Mouse (Mus musculus) midbrain, embryonic 13.5 days (tissue): ENCODE measurements around the gene Fam234b. TPM values are rescaled to one million over a fixed set of nuclear protein-coding genes. Genes with fewer than 3 reads are reported as not detected.
A peak's percentile ranks its signal among the peaks of the same experiment; 100 is the strongest.

Source experiments
- ATAC-seq: fragments of 200-750 bp; cut with Nextera tagmentation; 2 replicates; pipeline ENCODE4 v1.8.0; 2017; ENCODE audit warnings: mild to moderate bottlenecking, moderate TSS enrichment, moderate library complexity
- H3K27ac ChIP-seq: fragments of 300-500 bp; sonication (generic); 2 replicates; pipeline ENCODE4 v1.5.1; 2015; ENCODE audit warnings: inconsistent platforms, mild to moderate bottlenecking, moderate library complexity
- H3K27me3 ChIP-seq: fragments of 300-500 bp; sonication (generic); 2 replicates; pipeline ENCODE4 v1.6.1; 2015; ENCODE audit warnings: mild to moderate bottlenecking, inconsistent platforms
- H3K36me3 ChIP-seq: fragments of 300-500 bp; sonication (generic); 2 replicates; pipeline ENCODE4 v1.6.1; 2015; ENCODE audit warnings: mild to moderate bottlenecking, inconsistent platforms
- H3K4me1 ChIP-seq: fragments of 300-500 bp; sonication (generic); replicated peaks from 2 replicates; pipeline ENCODE4 v1.6.1; 2015; ENCODE audit warnings: inconsistent platforms
- H3K4me2 ChIP-seq: fragments of 300-500 bp; sonication (generic); replicated peaks from 2 replicates; pipeline ENCODE4 v1.6.1; 2015; ENCODE audit warnings: moderate library complexity, mild to moderate bottlenecking, inconsistent platforms
- H3K4me3 ChIP-seq: fragments of 300-500 bp; sonication (generic); replicated peaks from 2 replicates; pipeline ENCODE4 v1.5.1; 2015; ENCODE audit warnings: mild to moderate bottlenecking, inconsistent platforms
- H3K9ac ChIP-seq: fragments of 300-500 bp; sonication (generic); replicated peaks from 2 replicates; pipeline ENCODE4 v1.6.1; 2015; ENCODE audit warnings: mild to moderate bottlenecking, inconsistent platforms
- H3K9me3 ChIP-seq: fragments of 300-500 bp; sonication (generic); 2 replicates; pipeline ENCODE4 v1.6.1; 2016; ENCODE audit warnings: mild to moderate bottlenecking, inconsistent platforms
- WGBS: fragments of 180-500 bp; shearing (Covaris S2); methylation state at CpG from one replicate; pipeline ENCODE4 v1.1.7; 2015; 5-methylcytosine and 5-hydroxymethylcytosine counted together
- polyA plus RNA-seq: library from polyadenylated mRNA; unstranded; fragments of >200 nt; fragmentation: Nextera tagmentation; extraction: Ambion mirVana; gene quantifications from 2 replicates; pipeline ENCODE4 v1.2.1, GENCODE M21; 2015

The Fam234b gene
- polyA plus RNA-seq, 1 experiment from 2014 or later = 67.0 TPM

DNA sequence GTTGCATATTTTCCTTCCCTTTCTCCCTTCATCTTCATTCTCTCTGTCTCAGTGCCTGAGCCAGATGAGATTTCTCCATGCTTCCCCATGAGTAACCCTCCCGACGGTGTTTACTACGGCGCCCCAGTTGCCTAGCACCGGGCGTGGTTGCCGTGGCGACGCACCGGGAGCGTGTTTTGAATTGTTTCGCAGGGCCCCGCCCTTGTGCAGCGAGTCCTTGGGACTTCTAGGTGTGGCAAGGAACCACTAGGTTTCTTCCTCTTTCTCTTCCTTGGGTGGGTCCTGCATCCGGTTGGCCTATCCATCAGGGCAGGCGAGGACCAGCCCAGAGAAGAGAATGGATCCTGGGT lies 54.9 kb downstream of the Fam234b start:
- ATAC-seq = peak; percentile 92
- H3K9me3 ChIP-seq = 0 out of 2 replicates have a peak, but pooled peaks cover 8% of the 10 kb centered on the region
- H3K27ac ChIP-seq = peak overlapping the region; percentile 57; the same call in 1 of the 2 replicates
- H3K9ac ChIP-seq = peak overlapping the region; percentile 48; the same call in 1 of the 2 replicates
- H3K4me2 ChIP-seq = peak overlapping the region; percentile 50
- WGBS = 6% methylated on average over 16 of the region's 16 CpGs
- no peaks in the 10 kb centered on the region for H3K36me3 ChIP-seq
- peak overlapping the region; percentile 23 for H3K4me3 ChIP-seq
- no peaks in the 10 kb centered on the region for H3K27me3 ChIP-seq
- peaks cover 21% of the 10 kb centered on the region for H3K4me1 ChIP-seq

DNA sequence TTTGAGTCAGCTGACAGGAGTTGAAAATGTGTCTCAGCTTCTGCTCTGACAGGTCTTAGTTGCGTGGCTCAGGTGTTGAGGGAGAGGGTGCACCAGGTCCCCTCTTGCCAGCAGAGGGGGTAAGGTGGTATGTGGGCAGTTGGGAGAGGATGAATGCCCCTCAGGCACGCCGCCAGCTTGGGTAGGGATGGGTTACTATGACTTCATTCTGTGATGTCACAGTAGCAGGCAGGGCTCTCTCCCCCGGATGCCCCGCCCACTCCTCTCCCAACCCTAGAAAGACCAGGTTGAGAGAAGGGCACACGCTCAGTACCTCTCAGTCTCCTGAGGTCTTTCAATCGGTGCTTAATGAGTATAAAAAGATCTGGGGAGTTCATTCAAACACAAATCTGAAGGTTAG lies 56.4 kb downstream of the Fam234b start, which contains the start of gene Gsg1:
Gsg1 (minus strand) TSS at position 199 of the 400 bp plus-strand sequence.
- Histone ChIP-seq H3K4me3 (no peak within 1 kb of the TSS), H3K9ac (no peak within 1 kb of the TSS), H3K27me3 (no peaks in the 10 kb centered on the region), H3K9me3 (0 out of 2 replicates have a peak, but pooled peaks cover 8% of the 10 kb centered on the region), H3K4me1 (peaks cover 21% of the 10 kb centered on the region), H3K27ac (no peak within 1 kb of the TSS), H3K36me3 (no peaks in the 10 kb centered on the region), H3K4me2 (no peak within 1 kb of the TSS)
- no peak for ATAC-seq
- 84% methylated on average over 7 of the region's 7 CpGs for WGBS

DNA sequence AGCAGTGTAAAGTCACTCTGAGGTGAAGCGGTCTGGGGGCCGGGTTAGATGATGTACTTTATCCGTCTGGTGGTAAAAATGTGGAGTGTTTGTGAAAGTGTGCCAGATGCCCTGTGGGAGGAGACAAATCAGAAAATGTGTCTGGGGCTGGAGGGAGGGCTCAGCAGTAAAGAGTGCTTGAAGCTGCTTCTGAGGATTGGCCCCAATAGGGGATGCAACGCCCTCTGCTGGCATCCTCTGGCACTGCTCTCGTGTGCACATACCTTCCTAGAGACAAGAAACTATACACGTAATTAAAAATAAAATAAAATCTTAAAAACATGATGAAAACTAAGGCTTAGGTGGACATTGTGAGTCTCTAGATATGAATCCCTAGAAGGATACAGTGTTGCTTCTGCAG lies 62.7 kb downstream of the Fam234b start:
- H3K4me3 ChIP-seq = no peak overlapping the region
- 0 out of 2 replicates have a peak, but pooled peaks cover 6% of the 10 kb centered on the region for H3K9me3 ChIP-seq
- H3K36me3 ChIP-seq = no peaks in the 10 kb centered on the region
- H3K4me1 ChIP-seq = no peaks in the 10 kb centered on the region
- no peak overlapping the region for H3K9ac ChIP-seq
- H3K27ac ChIP-seq = no peak overlapping the region
- no peak for ATAC-seq
- H3K27me3 ChIP-seq = no peaks in the 10 kb centered on the region
- WGBS = 94% methylated on average over 6 of the region's 6 CpGs
- H3K4me2 ChIP-seq = no peak overlapping the region

DNA sequence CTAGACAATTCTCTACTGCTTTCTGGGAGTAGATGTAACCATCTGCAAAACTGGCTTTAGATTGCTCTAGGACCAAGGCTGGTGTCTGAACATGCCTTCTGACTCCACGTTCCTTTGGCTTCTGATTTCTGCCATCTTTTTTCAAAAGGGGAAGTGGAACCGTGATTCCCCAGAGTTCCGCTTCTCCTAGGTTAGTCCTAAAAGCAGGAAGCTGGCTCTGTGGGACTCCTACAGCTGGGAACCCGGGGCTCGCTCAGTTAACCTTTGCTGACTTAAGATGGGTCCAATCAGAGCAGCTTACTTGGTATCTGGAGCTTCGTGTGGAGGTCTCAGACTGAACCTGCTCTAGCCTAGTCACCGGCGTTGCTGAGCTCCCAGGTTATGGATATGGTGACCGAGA lies 63.3 kb downstream of the Fam234b start:
- no peak overlapping the region for H3K9ac ChIP-seq
- H3K4me2 ChIP-seq = no peak overlapping the region
- H3K4me1 ChIP-seq = no peaks in the 10 kb centered on the region
- 92% methylated on average over 9 of the region's 9 CpGs for WGBS
- H3K4me3 ChIP-seq = no peak overlapping the region
- no peaks in the 10 kb centered on the region for H3K9me3 ChIP-seq
- H3K27me3 ChIP-seq = no peaks in the 10 kb centered on the region
- ATAC-seq = no peak
- H3K27ac ChIP-seq = no peak overlapping the region
- H3K36me3 ChIP-seq = no peaks in the 10 kb centered on the region

DNA sequence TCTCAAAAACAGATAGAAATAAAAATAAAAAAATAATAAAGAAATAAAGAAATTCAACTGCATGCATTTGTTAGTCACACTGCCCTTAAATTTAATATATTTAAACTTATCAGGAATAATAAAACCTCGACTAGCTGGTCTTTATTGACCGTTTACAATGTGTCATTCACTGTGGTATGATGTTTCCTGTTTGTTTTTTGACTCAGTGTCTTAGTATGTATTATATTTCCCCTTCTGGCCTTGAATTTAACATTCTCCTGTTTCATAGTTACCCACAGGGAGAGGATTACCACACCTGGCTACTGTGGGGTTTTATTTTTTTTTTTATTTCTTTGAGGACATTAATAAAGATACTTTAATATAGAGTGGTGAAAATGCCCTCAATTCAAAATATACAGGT lies 64.8 kb downstream of the Fam234b start:
- no peaks in the 10 kb centered on the region for H3K4me1 ChIP-seq
- H3K27ac ChIP-seq = no peak overlapping the region
- no peak overlapping the region for H3K4me2 ChIP-seq
- no peaks in the 10 kb centered on the region for H3K27me3 ChIP-seq
- no peak for ATAC-seq
- WGBS = 87% methylated on average over 2 of the region's 2 CpGs
- H3K9me3 ChIP-seq = no peaks in the 10 kb centered on the region
- H3K4me3 ChIP-seq = no peak overlapping the region
- no peaks in the 10 kb centered on the region for H3K36me3 ChIP-seq
- no peak overlapping the region for H3K9ac ChIP-seq

DNA sequence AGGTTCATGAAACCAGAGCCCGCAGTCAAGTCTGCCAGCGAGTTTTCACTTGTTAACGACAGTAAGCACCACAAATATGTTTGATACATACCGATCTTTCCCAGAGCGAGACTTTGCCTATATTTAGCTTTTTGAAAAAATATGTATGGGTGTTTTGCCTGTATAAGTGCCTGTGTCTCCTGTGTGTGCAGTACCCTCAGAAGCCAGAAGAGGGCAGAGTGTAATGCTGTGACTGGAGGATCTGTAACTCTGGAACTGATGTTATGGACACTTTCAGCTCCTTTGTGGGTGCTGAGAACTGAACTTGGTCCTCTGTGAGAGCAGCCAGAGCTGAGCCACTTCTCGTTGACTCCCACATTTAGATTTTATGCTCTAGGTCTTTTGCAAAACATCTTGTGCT lies 66.4 kb downstream of the Fam234b start:
- H3K9ac ChIP-seq = no peak overlapping the region
- no peak overlapping the region for H3K4me3 ChIP-seq
- no peaks in the 10 kb centered on the region for H3K36me3 ChIP-seq
- no peak overlapping the region for H3K4me2 ChIP-seq
- H3K27me3 ChIP-seq = no peaks in the 10 kb centered on the region
- 97% methylated on average over 6 of the region's 6 CpGs for WGBS
- no peak for ATAC-seq
- H3K4me1 ChIP-seq = no peaks in the 10 kb centered on the region
- H3K9me3 ChIP-seq = no peaks in the 10 kb centered on the region
- H3K27ac ChIP-seq = no peak overlapping the region

DNA sequence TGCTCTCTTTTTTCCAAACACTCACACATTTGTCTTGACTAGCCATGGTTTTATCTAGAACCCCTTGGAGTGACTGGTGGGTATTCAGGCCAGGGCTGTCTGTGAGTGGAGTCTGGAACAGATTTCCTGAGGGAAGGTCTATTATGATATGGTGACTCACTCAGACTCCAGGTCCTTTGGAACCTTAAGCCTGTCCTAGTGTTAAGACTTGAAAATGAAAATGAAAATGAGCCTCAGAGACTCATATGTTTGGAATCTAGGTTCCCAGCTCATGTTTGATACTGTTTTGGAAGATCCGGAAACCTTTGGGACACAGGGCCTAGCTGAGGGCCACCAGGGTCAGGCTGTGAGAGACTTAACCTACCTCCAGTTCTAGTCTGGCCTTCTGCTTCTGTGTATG lies 68.3 kb downstream of the Fam234b start:
- Histone ChIP-seq H3K9me3 (no peaks in the 10 kb centered on the region), H3K4me2 (no peak overlapping the region), H3K36me3 (no peaks in the 10 kb centered on the region), H3K27me3 (no peaks in the 10 kb centered on the region), H3K4me1 (peaks cover 8% of the 10 kb centered on the region), H3K9ac (no peak overlapping the region), H3K27ac (no peak overlapping the region), H3K4me3 (no peak overlapping the region)
- ATAC-seq = no peak
- WGBS = 100% methylated on average over 1 of the region's 1 CpGs

DNA sequence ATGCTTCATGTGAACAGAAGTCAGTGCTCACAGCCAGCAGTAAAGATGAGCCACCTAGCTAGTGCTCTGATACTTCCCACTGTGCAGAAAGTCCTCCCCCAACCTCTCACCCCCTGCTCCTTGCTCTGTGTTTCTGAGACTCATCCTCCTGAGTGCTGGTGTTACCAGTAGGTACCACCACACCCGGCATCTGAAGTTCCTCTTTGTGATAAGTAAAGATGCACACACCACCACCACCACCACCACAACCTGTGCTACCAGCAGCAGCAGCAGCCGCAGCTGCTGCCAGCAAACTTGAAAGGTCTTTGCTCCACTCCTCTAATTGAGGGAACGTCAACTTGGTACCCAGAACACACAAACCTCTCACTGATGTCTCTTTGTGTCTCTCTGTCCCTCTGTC lies 69.4 kb downstream of the Fam234b start:
- ATAC-seq = no peak
- H3K4me3 ChIP-seq = no peak overlapping the region
- 88% methylated on average over 3 of the region's 3 CpGs for WGBS
- no peaks in the 10 kb centered on the region for H3K27me3 ChIP-seq
- H3K9me3 ChIP-seq = no peaks in the 10 kb centered on the region
- no peak overlapping the region for H3K27ac ChIP-seq
- peaks cover 8% of the 10 kb centered on the region for H3K4me1 ChIP-seq
- no peak overlapping the region for H3K4me2 ChIP-seq
- H3K9ac ChIP-seq = no peak overlapping the region
- no peaks in the 10 kb centered on the region for H3K36me3 ChIP-seq

DNA sequence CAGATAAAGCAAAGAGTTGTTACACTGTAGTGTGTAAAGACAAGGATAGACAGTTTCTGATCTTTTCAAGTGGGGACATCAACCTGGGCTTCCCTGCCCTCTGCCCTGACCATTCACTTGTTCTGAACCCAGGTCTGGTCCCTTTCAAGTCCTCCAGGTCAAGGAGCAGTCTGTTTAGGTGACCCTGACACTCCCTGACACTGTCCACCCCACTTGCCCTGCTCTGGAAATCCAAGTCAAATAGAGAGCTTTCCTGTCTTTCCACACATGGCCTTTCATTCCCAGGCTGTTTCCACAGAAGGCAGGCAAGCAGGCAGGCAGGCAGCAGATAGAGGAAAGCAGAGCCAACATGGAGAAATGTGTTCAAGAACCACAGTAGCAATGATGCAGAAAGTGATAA lies 70.6 kb downstream of the Fam234b start:
- Histone ChIP-seq H3K9ac (no peak overlapping the region), H3K4me2 (no peak overlapping the region), H3K36me3 (no peaks in the 10 kb centered on the region), H3K4me1 (peaks cover 8% of the 10 kb centered on the region), H3K4me3 (no peak overlapping the region), H3K9me3 (no peaks in the 10 kb centered on the region), H3K27ac (no peak overlapping the region), H3K27me3 (no peaks in the 10 kb centered on the region)
- no peak for ATAC-seq

DNA sequence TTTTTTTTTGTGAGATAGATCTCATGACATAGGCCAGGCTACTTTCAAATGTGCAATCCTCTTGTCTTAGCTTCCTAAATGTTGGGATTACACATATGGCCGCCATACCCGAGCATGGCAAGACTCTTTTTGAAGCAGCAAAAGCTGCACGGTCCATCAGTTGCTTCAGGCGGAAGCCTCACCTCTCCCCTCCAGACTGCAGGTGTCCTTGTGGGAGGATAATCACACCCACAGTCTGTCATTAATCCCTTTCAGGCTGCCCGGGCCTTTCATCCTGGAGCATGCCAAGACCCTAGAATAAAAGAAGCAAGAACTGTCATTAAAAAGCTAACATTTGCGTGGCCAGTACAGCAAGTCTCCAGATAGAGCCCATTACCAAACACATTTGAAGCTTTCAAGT lies 71.8 kb downstream of the Fam234b start:
- 16% methylated on average over 6 of the region's 6 CpGs for whole genome bisulfite sequencing

DNA sequence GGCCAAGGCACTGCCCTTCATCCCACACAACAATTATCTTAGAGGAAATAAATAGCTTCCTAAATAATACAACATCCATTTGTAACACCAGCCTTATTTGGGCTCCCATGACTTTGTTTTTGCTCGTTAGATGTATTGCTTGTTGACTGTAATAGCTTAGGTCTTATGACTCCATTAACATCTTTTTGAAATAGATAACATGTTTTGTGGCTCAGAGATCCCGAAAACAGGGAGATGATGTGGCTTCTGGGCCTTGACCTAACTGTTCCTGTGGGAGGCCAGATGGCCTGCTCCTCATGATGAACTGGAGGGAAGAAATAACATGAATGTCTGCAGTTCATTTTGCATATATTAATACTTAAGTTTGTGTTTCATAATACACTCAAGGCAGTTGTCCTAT lies 74.0 kb downstream of the Fam234b start:
- no peaks in the 10 kb centered on the region for H3K27me3 ChIP-seq
- no peaks in the 10 kb centered on the region for H3K9me3 ChIP-seq
- no peaks in the 10 kb centered on the region for H3K36me3 ChIP-seq
- no peak overlapping the region for H3K9ac ChIP-seq
- no peak for ATAC-seq
- H3K4me1 ChIP-seq = peaks cover 8% of the 10 kb centered on the region
- WGBS = 80% methylated on average over 2 of the region's 2 CpGs
- no peak overlapping the region for H3K4me3 ChIP-seq
- no peak overlapping the region for H3K27ac ChIP-seq
- no peak overlapping the region for H3K4me2 ChIP-seq

More for the DNA sequence above, 71.8 kb downstream of the Fam234b start:
- ATAC-seq = no peak
- Histone ChIP-seq H3K36me3 (no peaks in the 10 kb centered on the region), H3K4me1 (peaks cover 8% of the 10 kb centered on the region), H3K27me3 (no peaks in the 10 kb centered on the region), H3K9ac (no peak overlapping the region), H3K4me3 (no peak overlapping the region), H3K9me3 (no peaks in the 10 kb centered on the region), H3K4me2 (no peak overlapping the region), H3K27ac (no peak overlapping the region)

DNA sequence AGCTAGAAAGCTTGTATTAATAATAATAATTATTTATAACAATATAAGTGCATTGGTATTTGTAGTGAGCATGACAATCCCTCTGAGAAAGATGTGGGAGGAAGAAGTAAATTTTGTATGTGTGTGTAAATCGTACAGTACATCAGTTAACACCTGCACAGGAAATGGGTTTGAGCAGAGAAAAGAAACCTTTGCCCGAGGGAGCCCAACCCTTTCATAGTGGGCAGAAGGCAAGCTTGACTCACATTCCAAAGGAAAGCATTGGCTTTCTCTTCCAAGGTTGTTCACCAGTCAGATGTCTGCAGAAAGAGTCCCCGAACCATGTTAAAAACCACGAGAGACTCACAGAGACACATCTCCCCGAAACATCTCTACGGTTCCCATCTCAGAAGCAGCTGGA lies 75.3 kb downstream of the Fam234b start:
- Histone ChIP-seq H3K9me3 (no peaks in the 10 kb centered on the region), H3K4me3 (no peak overlapping the region), H3K4me2 (no peak overlapping the region), H3K27me3 (no peaks in the 10 kb centered on the region), H3K27ac (no peak overlapping the region), H3K9ac (no peak overlapping the region), H3K36me3 (no peaks in the 10 kb centered on the region), H3K4me1 (peaks cover 8% of the 10 kb centered on the region)
- WGBS = 98% methylated on average over 6 of the region's 6 CpGs
- ATAC-seq = no peak

DNA sequence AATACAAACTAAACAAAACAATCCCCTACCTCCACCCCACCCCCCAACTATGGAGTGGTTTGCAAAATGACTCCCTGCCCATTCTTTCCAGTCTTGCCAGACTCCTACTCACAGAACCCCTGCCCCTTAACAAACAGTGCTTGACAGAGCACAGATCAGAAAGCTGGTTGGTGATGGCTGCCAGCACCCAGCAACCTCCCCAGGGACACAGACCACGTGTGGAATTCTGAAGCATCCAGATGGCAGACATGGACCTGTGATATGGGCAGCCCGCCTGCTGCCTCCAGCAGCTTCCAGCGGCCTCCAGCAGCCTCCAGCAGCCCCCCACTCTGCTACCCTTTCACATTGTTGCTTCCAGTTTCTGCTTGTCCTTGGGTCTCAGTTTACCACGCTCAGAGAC lies 77.5 kb downstream of the Fam234b start:
- no peaks in the 10 kb centered on the region for H3K9me3 ChIP-seq
- WGBS = 77% methylated on average over 4 of the region's 4 CpGs
- no peak overlapping the region for H3K9ac ChIP-seq
- no peak overlapping the region for H3K27ac ChIP-seq
- no peak overlapping the region for H3K4me3 ChIP-seq
- no peaks in the 10 kb centered on the region for H3K27me3 ChIP-seq
- no peaks in the 10 kb centered on the region for H3K36me3 ChIP-seq
- peaks cover under 1% of the 10 kb centered on the region for H3K4me1 ChIP-seq
- no peak overlapping the region for H3K4me2 ChIP-seq
- no peak for ATAC-seq
